Mouse (Mus musculus): ENCODE results near the gene Ppp1r14d.

GRCm38 (mm10) chr2:119203871-119204460, 25.7 kb downstream of the Ppp1r14d start:
- TF ChIP-seq E2F4 (IDR thresholded peaks at IDR 0.05; ENCODE audit: insufficient read depth) (no peak), POLR2A (IDR thresholded peaks at IDR 0.05; ENCODE audit: insufficient read length, low read depth) (no peak), USF1 (IDR thresholded peaks at IDR 0.05; ENCODE audit: low read depth) (no peak)
